24 mouse cellular contexts compared by ENCODE assay signal in the genomic region with DNA sequence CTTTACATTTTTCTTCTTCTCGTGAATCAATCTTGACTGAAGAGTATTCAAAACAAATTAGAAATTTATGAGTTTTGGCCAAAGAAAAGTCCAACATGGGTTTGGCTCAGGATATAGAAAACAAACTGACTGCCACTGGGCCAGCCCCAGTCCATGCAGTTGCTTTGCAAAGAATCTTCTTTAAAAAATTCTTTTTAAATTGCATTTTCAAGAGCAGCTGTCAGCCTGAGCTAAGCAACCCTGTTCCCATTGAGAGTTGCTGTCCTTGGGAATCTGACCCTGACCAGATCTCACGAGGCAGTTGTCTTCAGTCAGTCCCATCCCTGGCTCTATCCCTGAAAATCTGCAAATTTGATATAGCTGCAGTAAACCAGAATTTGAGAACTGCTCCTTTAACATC. TPM values are rescaled to one million over a fixed set of nuclear protein-coding genes. Genes with fewer than 3 reads are reported as not detected.
DNase-seq lines count a peak whose midpoint lies in the region; ATAC-seq and TF ChIP-seq lines count a peak whose summit lies in the region.
"Had no signal": no experiment of that assay in that cellular context is flagged by ENCODE, and none has a peak within 500 bp of the region (broad histone marks: within the 10 kb centered on the region; RNA-seq: fewer than 3 reads in every experiment).

No protein-coding gene starts in this region.

- no peaks in the 10 kb centered on the region for H3K27me3 ChIP-seq in intestine, embryonic 15.5 days (replicated peaks)
- no peaks in the 10 kb centered on the region for H3K27me3 ChIP-seq in intestine, postnatal 0 days (replicated peaks; ENCODE audit: control insufficient read depth, insufficient read depth, low read length)
- H3K27me3 ChIP-seq in stomach, embryonic 14.5 days (ENCODE audit: control insufficient read depth, insufficient read depth, low read length), result no peaks in the 10 kb centered on the region
- H3K27me3 ChIP-seq in stomach, postnatal 0 days (ENCODE audit: control insufficient read depth, insufficient read depth, low read length), result no peaks in the 10 kb centered on the region
- H3K27me3 ChIP-seq in stomach, embryonic 16.5 days (ENCODE audit: control insufficient read depth, insufficient read depth, low read length), result no peaks in the 10 kb centered on the region
- H3K27me3 ChIP-seq: forebrain, embryonic 13.5 days; heart, embryonic 15.5 days; limb, embryonic 15.5 days; liver, embryonic 13.5 days; midbrain, embryonic 12.5 days; neural tube, embryonic 13.5 days had no signal

- H3K4me3 ChIP-seq in intestine, embryonic 15.5 days (replicated peaks), result no peak overlapping the region
- no peak overlapping the region for H3K4me3 ChIP-seq in intestine, postnatal 0 days (ENCODE audit: low read depth, low read length)
- no peak overlapping the region for H3K4me3 ChIP-seq in stomach, embryonic 14.5 days (ENCODE audit: low read depth, low read length)
- H3K4me3 ChIP-seq in stomach, postnatal 0 days (ENCODE audit: low read depth, low read length), result no peak overlapping the region
- H3K4me3 ChIP-seq in stomach, embryonic 16.5 days (replicated peaks; ENCODE audit: low read length), result no peak overlapping the region
- H3K4me3 ChIP-seq: forebrain, embryonic 13.5 days; heart, embryonic 15.5 days; limb, embryonic 10.5 days; limb, embryonic 15.5 days; liver, embryonic 13.5 days; midbrain, embryonic 12.5 days; neural tube, embryonic 13.5 days had no signal

- no peak overlapping the region for H3K27ac ChIP-seq in intestine, embryonic 15.5 days
- H3K27ac ChIP-seq in intestine, postnatal 0 days (ENCODE audit: low read depth, low read length), result no peak overlapping the region
- H3K27ac ChIP-seq in stomach, embryonic 14.5 days (ENCODE audit: low read length), result no peak overlapping the region
- no peak overlapping the region for H3K27ac ChIP-seq in stomach, postnatal 0 days (replicated peaks)
- H3K27ac ChIP-seq in stomach, embryonic 16.5 days (ENCODE audit: low read length), result no peak overlapping the region
- H3K27ac ChIP-seq: forebrain, embryonic 13.5 days; heart, embryonic 15.5 days; limb, embryonic 10.5 days; limb, embryonic 15.5 days; liver, embryonic 13.5 days; midbrain, embryonic 12.5 days; neural tube, embryonic 13.5 days had no signal

- no peaks in the 10 kb centered on the region for H3K36me3 ChIP-seq in intestine, embryonic 15.5 days
- no peaks in the 10 kb centered on the region for H3K36me3 ChIP-seq in intestine, postnatal 0 days (ENCODE audit: control insufficient read depth, insufficient read depth)
- no peaks in the 10 kb centered on the region for H3K36me3 ChIP-seq in stomach, embryonic 14.5 days (ENCODE audit: control insufficient read depth, insufficient read depth, low read length)
- H3K36me3 ChIP-seq in stomach, postnatal 0 days (ENCODE audit: control insufficient read depth, insufficient read depth, low read length), result no peaks in the 10 kb centered on the region
- H3K36me3 ChIP-seq in stomach, embryonic 16.5 days (ENCODE audit: control insufficient read depth, insufficient read depth, low read length), result no peaks in the 10 kb centered on the region
- H3K36me3 ChIP-seq: heart, embryonic 15.5 days; limb, embryonic 10.5 days; limb, embryonic 15.5 days; liver, embryonic 13.5 days; midbrain, embryonic 12.5 days; neural tube, embryonic 13.5 days had no signal

- peak; percentile 75 for ATAC-seq in intestine, embryonic 15.5 days
- no peak for ATAC-seq in intestine, postnatal 0 days
- peak; percentile 37; the same call in 1 of the 2 replicates for ATAC-seq in stomach, embryonic 14.5 days (ENCODE audit: insufficient number of reproducible peaks, insufficient read depth, low FRiP score, low read depth)
- no peak for ATAC-seq in stomach, postnatal 0 days (ENCODE audit: low FRiP score, low TSS enrichment)
- peak; percentile 56; the same call in 1 of the 2 replicates for ATAC-seq in stomach, embryonic 16.5 days (ENCODE audit: insufficient read depth, low FRiP score)
- ATAC-seq: CD4-positive, CD25-positive, alpha-beta regulatory T cell, adult 4 months; forebrain, embryonic 13.5 days; hindbrain, embryonic 16.5 days had no signal

- no peaks in the 10 kb centered on the region; the same call in 1 of the 2 replicates for H3K4me1 ChIP-seq in intestine, embryonic 15.5 days (replicated peaks)
- 0 out of 2 replicates have a peak, but pooled peaks cover 5% of the 10 kb centered on the region for H3K4me1 ChIP-seq in intestine, postnatal 0 days (replicated peaks; ENCODE audit: control insufficient read depth, insufficient read depth, low read length)
- H3K4me1 ChIP-seq in stomach, embryonic 14.5 days (ENCODE audit: control insufficient read depth, insufficient read depth, low read length), result peaks cover 8% of the 10 kb centered on the region; the same call in 1 of the 2 replicates
- no peaks in the 10 kb centered on the region for H3K4me1 ChIP-seq in stomach, postnatal 0 days (replicated peaks; ENCODE audit: control insufficient read depth, insufficient read depth)
- H3K4me1 ChIP-seq in stomach, embryonic 16.5 days (ENCODE audit: control insufficient read depth, insufficient read depth, low read length), result peaks cover 3% of the 10 kb centered on the region; the same call in 1 of the 2 replicates
- H3K4me1 ChIP-seq: forebrain, embryonic 13.5 days; limb, embryonic 10.5 days; limb, embryonic 15.5 days; liver, embryonic 13.5 days; midbrain, embryonic 12.5 days; neural tube, embryonic 13.5 days had no signal

- no peak for TF ChIP-seq CTCF in intestine, postnatal 0 days (IDR thresholded peaks at IDR 0.05; ENCODE audit: low read depth)
- no peak for TF ChIP-seq CTCF in stomach, postnatal 0 days (IDR thresholded peaks at IDR 0.05; ENCODE audit: low read depth)

- H3K4me2 ChIP-seq in intestine, embryonic 15.5 days (replicated peaks), result no peak overlapping the region
- H3K4me2 ChIP-seq in intestine, postnatal 0 days (replicated peaks; ENCODE audit: low read depth), result no peak overlapping the region
- H3K4me2 ChIP-seq in stomach, embryonic 14.5 days (replicated peaks; ENCODE audit: low read depth, low read length), result no peak overlapping the region
- H3K4me2 ChIP-seq in stomach, postnatal 0 days (replicated peaks; ENCODE audit: low read depth), result no peak overlapping the region
- H3K4me2 ChIP-seq in stomach, embryonic 16.5 days (ENCODE audit: low read depth, low read length), result no peak overlapping the region
- H3K4me2 ChIP-seq: forebrain, embryonic 13.5 days; heart, embryonic 15.5 days; limb, embryonic 15.5 days; liver, embryonic 13.5 days; midbrain, embryonic 12.5 days; neural tube, embryonic 13.5 days had no signal

- WGBS in intestine, embryonic 15.5 days, result 31% methylated on average over 2 of the region's 2 CpGs
- WGBS in intestine, postnatal 0 days, result 52% methylated on average over 2 of the region's 2 CpGs
- 34% methylated on average over 2 of the region's 2 CpGs for WGBS in stomach, embryonic 14.5 days
- 20% methylated on average over 2 of the region's 2 CpGs for WGBS in stomach, postnatal 0 days
- WGBS in stomach, embryonic 16.5 days, result 36% methylated on average over 2 of the region's 2 CpGs

- TF ChIP-seq EP300 in stomach, postnatal 0 days (optimal IDR thresholded peaks at IDR 0.05), result no peak

- DNase-seq in kidney, postnatal 4 days, result peak; percentile 30 to 36
- DNase-seq in kidney, postnatal 36 days, result no peak
- DNase-seq in stomach, postnatal 0 days (ENCODE audit: low spot score), result no peak
- DNase-seq in testis, postnatal 14 days (ENCODE audit: low spot score), result no peak
- DNase-seq: cerebellum, adult 9-10 months; cerebellum, postnatal 36 days; gastrocnemius, postnatal 14 days; liver, embryonic 13.5 days; retina, postnatal 1 day; right cerebral cortex, postnatal 14 days had no signal

- no peaks in the 10 kb centered on the region for H3K9me3 ChIP-seq in intestine, embryonic 15.5 days
- H3K9me3 ChIP-seq in intestine, postnatal 0 days (ENCODE audit: control insufficient read depth), result no peaks in the 10 kb centered on the region
- H3K9me3 ChIP-seq in stomach, embryonic 14.5 days (ENCODE audit: control insufficient read depth, low read depth, low read length), result no peaks in the 10 kb centered on the region
- no peaks in the 10 kb centered on the region for H3K9me3 ChIP-seq in stomach, postnatal 0 days (ENCODE audit: control insufficient read depth, low read length)
- no peaks in the 10 kb centered on the region for H3K9me3 ChIP-seq in stomach, embryonic 16.5 days (replicated peaks; ENCODE audit: control insufficient read depth, low read length)
- H3K9me3 ChIP-seq: forebrain, embryonic 13.5 days; heart, embryonic 15.5 days; limb, embryonic 10.5 days; limb, embryonic 15.5 days; liver, embryonic 13.5 days; midbrain, embryonic 12.5 days; neural tube, embryonic 13.5 days had no signal

- no peak overlapping the region for H3K9ac ChIP-seq in intestine, embryonic 15.5 days
- H3K9ac ChIP-seq in intestine, postnatal 0 days (ENCODE audit: low read depth, low read length), result no peak overlapping the region
- H3K9ac ChIP-seq in stomach, embryonic 14.5 days (replicated peaks; ENCODE audit: low read depth, low read length), result no peak overlapping the region
- no peak overlapping the region for H3K9ac ChIP-seq in stomach, postnatal 0 days (ENCODE audit: low read length)
- no peak overlapping the region for H3K9ac ChIP-seq in stomach, embryonic 16.5 days (ENCODE audit: low read length)
- H3K9ac ChIP-seq: forebrain, embryonic 13.5 days; heart, embryonic 15.5 days; limb, embryonic 15.5 days; liver, embryonic 13.5 days; midbrain, embryonic 12.5 days; neural tube, embryonic 13.5 days had no signal

RNA-seq across cellular contexts. Expression of gene Slc26a3, which starts 8.2 kb away (rescaled TPM):
- polyA plus RNA-seq in intestine, embryonic 15.5 days (2015; fragmentation: Nextera tagmentation; extraction: Ambion mirVana), result 12.5 and 13.4 TPM in 2 replicates
- polyA plus RNA-seq in intestine, postnatal 0 days (2015; fragmentation: Nextera tagmentation; extraction: Ambion mirVana), result 61.6 and 75.4 TPM in 2 replicates
- 0.14 and 0.16 TPM in 2 replicates for polyA plus RNA-seq in stomach, embryonic 14.5 days (2014; fragmentation: Nextera tagmentation; extraction: Ambion mirVana)
- 0.40 and 0.42 TPM in 2 replicates for polyA plus RNA-seq in stomach, postnatal 0 days (2015; fragmentation: Nextera tagmentation; extraction: Ambion mirVana)
- polyA plus RNA-seq in stomach, embryonic 16.5 days (2015; fragmentation: Nextera tagmentation; extraction: Ambion mirVana), result 3.7 and 4.9 TPM in 2 replicates
- polyA plus RNA-seq: CD4-positive, CD25-positive, alpha-beta regulatory T cell, adult 4 months; embryonic facial prominence, embryonic 11.5 days; limb, embryonic 10.5 days; midbrain, embryonic 12.5 days; neural tube, embryonic 13.5 days; thymus, postnatal 0 days had no signal

RNA-seq across cellular contexts. Expression of gene Dld, which starts 31.2 kb away (rescaled TPM):
- 142 and 171 TPM in 2 replicates for polyA plus RNA-seq in intestine, embryonic 15.5 days (2015; fragmentation: Nextera tagmentation; extraction: Ambion mirVana)
- 115 and 124 TPM in 2 replicates for polyA plus RNA-seq in intestine, postnatal 0 days (2015; fragmentation: Nextera tagmentation; extraction: Ambion mirVana)
- polyA plus RNA-seq in stomach, embryonic 14.5 days (2014; fragmentation: Nextera tagmentation; extraction: Ambion mirVana), result 123 and 129 TPM in 2 replicates
- 108 and 112 TPM in 2 replicates for polyA plus RNA-seq in stomach, postnatal 0 days (2015; fragmentation: Nextera tagmentation; extraction: Ambion mirVana)
- polyA plus RNA-seq in stomach, embryonic 16.5 days (2015; fragmentation: Nextera tagmentation; extraction: Ambion mirVana), result 124 and 145 TPM in 2 replicates

Comparison
In these comparisons a context has a peak if more than half of its experiments do, and no peak if none do; other contexts are left out.
1. ATAC-seq: peak in intestine, embryonic 15.5 days (single experiment), stomach, embryonic 14.5 days (single experiment) and stomach, embryonic 16.5 days (single experiment); none in intestine, postnatal 0 days (single experiment) and stomach, postnatal 0 days (single experiment).
2. DNase-seq: peak in kidney, postnatal 4 days (2 of 2); none in kidney, postnatal 36 days (0 of 2), stomach, postnatal 0 days (single experiment) and testis, postnatal 14 days (single experiment).